Mouse (Mus musculus) intestine, embryonic 14.5 days (tissue): ENCODE results near the gene Atpif1. TPM values are rescaled to one million over a fixed set of nuclear protein-coding genes. Genes with fewer than 3 reads are reported as not detected.

Source experiments
- ATAC-seq: fragments of 200-750 bp; cut with Nextera tagmentation; replicated peaks from 2 replicates; pipeline ENCODE4 v1.8.0; 2017; ENCODE audit warnings: low read depth, moderate number of reproducible peaks, moderate TSS enrichment, moderate library complexity; ENCODE audit not compliant: low FRiP score, low TSS enrichment
- DNase-seq: peaks from one replicate; pipeline ENCODE4 v3.0.0-alpha.2; 2018; ENCODE audit warnings: low spot score
- H3K27ac ChIP-seq: fragments of 300-500 bp; sonication (generic); 2 replicates; pipeline ENCODE4 v1.5.1; 2014; ENCODE audit warnings: low read depth, mild to moderate bottlenecking, control low read depth
- H3K27me3 ChIP-seq: fragments of 300-500 bp; sonication (generic); replicated peaks from 2 replicates; pipeline ENCODE4 v1.6.1; 2014; ENCODE audit warnings: low read length, control low read depth; ENCODE audit not compliant: control insufficient read depth, insufficient read depth
- H3K36me3 ChIP-seq: fragments of 300-500 bp; sonication (generic); 2 replicates; pipeline ENCODE4 v1.6.1; 2014; ENCODE audit warnings: low read length, control low read depth; ENCODE audit not compliant: control insufficient read depth, insufficient read depth
- H3K4me1 ChIP-seq: fragments of 300-500 bp; sonication (generic); replicated peaks from 2 replicates; pipeline ENCODE4 v1.6.1; 2014; ENCODE audit warnings: low read length, control low read depth, mixed read lengths; ENCODE audit not compliant: control insufficient read depth, insufficient read depth
- H3K4me2 ChIP-seq: fragments of 300-500 bp; sonication (generic); 2 replicates; pipeline ENCODE4 v1.6.1; 2014; ENCODE audit warnings: low read length
- H3K4me3 ChIP-seq: fragments of 300-500 bp; sonication (generic); 2 replicates; pipeline ENCODE4 v1.5.1; 2014; ENCODE audit warnings: low read depth, low read length, control low read depth, mixed read lengths
- H3K9ac ChIP-seq: fragments of 300-500 bp; sonication (generic); 2 replicates; pipeline ENCODE4 v1.6.1; 2014; ENCODE audit warnings: mild to moderate bottlenecking, low read length
- H3K9me3 ChIP-seq: fragments of 300-500 bp; sonication (generic); 2 replicates; pipeline ENCODE4 v1.6.1; 2016; ENCODE audit warnings: low read length, control low read depth; ENCODE audit not compliant: control insufficient read depth
- WGBS: fragments of 180-500 bp; shearing (Covaris S2); extraction: QIAGEN DNeasy Blood & Tissue Kit; methylation state at CpG from one replicate; pipeline ENCODE4 v1.1.7; 2014; 5-methylcytosine and 5-hydroxymethylcytosine counted together
- polyA plus RNA-seq: library from polyadenylated mRNA; unstranded; fragments of >200 nt; fragmentation: Nextera tagmentation; extraction: Ambion mirVana; gene quantifications from 2 replicates; pipeline ENCODE4 v1.2.1, GENCODE M21; 2014

The Atpif1 gene
- polyA plus RNA-seq, 1 experiment from 2014 or later, result 1,370 TPM

GRCm38 (mm10) chr4:132518066-132518465 lies 15.4 kb downstream of the Atpif1 start:
- WGBS, result 65% methylated on average over 8 of the region's 8 CpGs
- ATAC-seq, result no peak; the same call in 1 of the 2 replicates
- Histone ChIP-seq H3K9me3 (no peaks in the 10 kb centered on the region), H3K9ac (no peak overlapping the region), H3K4me3 (no peak overlapping the region), H3K4me2 (no peak overlapping the region), H3K27me3 (no peaks in the 10 kb centered on the region), H3K27ac (peak overlapping the region; percentile 40; the same call in 1 of the 2 replicates), H3K4me1 (no peaks in the 10 kb centered on the region; the same call in 1 of the 2 replicates), H3K36me3 (no peaks in the 10 kb centered on the region)
- no peak for DNase-seq

- H3K36me3 ChIP-seq, result no peaks in the 10 kb centered on the region
- peak overlapping the region; percentile 42 for H3K4me3 ChIP-seq
- WGBS, result 19% methylated on average over 22 of the region's 22 CpGs
- H3K9me3 ChIP-seq, result no peaks in the 10 kb centered on the region
- peak overlapping the region; percentile 49 for H3K9ac ChIP-seq
- no peaks in the 10 kb centered on the region for H3K27me3 ChIP-seq
- H3K4me1 ChIP-seq, result no peaks in the 10 kb centered on the region; the same call in 1 of the 2 replicates
- peak overlapping the region; percentile 97 for H3K4me2 ChIP-seq
- DNase-seq, result peak; percentile 82
- ATAC-seq, result peak; percentile 90
- peak overlapping the region; percentile 73 for H3K27ac ChIP-seq
These were observed 17.9 kb downstream of the Atpif1 start for GRCm38 (mm10) chr4:132515369-132516155.

- ATAC-seq (no peak), DNase-seq (peak; percentile 96)
- H3K4me3 ChIP-seq, result peak overlapping the region; percentile 42
- H3K9ac ChIP-seq, result peak overlapping the region; percentile 49
- no peaks in the 10 kb centered on the region; the same call in 1 of the 2 replicates for H3K4me1 ChIP-seq
- peak overlapping the region; percentile 73 for H3K27ac ChIP-seq
- WGBS, result 3% methylated on average over 21 of the region's 21 CpGs
- H3K27me3 ChIP-seq, result no peaks in the 10 kb centered on the region
- no peaks in the 10 kb centered on the region for H3K9me3 ChIP-seq
- H3K4me2 ChIP-seq, result peak overlapping the region; percentile 97
- H3K36me3 ChIP-seq, result no peaks in the 10 kb centered on the region
These were observed 18.8 kb downstream of the Atpif1 start for GRCm38 (mm10) chr4:132514555-132515135.

- H3K27ac ChIP-seq, result no peak overlapping the region
- H3K4me2 ChIP-seq, result peak overlapping the region; percentile 97
- H3K4me1 ChIP-seq, result peaks cover 4% of the 10 kb centered on the region
- no peak overlapping the region for H3K9ac ChIP-seq
- no peaks in the 10 kb centered on the region for H3K27me3 ChIP-seq
- DNase-seq, result no peak
- H3K9me3 ChIP-seq, result no peaks in the 10 kb centered on the region
- no peak overlapping the region for H3K4me3 ChIP-seq
- no peaks in the 10 kb centered on the region for H3K36me3 ChIP-seq
- no peak for ATAC-seq
- 35% methylated on average over 14 of the region's 14 CpGs for WGBS
These were observed 19.8 kb downstream of the Atpif1 start for GRCm38 (mm10) chr4:132513395-132514273.

- DNase-seq (no peak), ATAC-seq (no peak)
- Histone ChIP-seq H3K36me3 (no peaks in the 10 kb centered on the region), H3K27me3 (no peaks in the 10 kb centered on the region), H3K4me1 (peaks cover 6% of the 10 kb centered on the region), H3K4me2 (no peak overlapping the region), H3K4me3 (no peak overlapping the region), H3K27ac (no peak overlapping the region), H3K9ac (no peak overlapping the region), H3K9me3 (no peaks in the 10 kb centered on the region)
- 68% methylated on average over 3 of the region's 3 CpGs for WGBS
These were observed 21.4 kb downstream of the Atpif1 start for GRCm38 (mm10) chr4:132512080-132512479.

GRCm38 (mm10) chr4:132510352-132510798 lies 23.1 kb downstream of the Atpif1 start, which contains the start of gene Sesn2:
TSS of gene Sesn2 (minus strand) at chr4:132510501.
- 0% methylated on average over 32 of the region's 32 CpGs for WGBS
- Histone ChIP-seq H3K4me1 (peaks cover 6% of the 10 kb centered on the region), H3K9me3 (no peaks in the 10 kb centered on the region), H3K36me3 (no peaks in the 10 kb centered on the region), H3K9ac (peak within 1 kb of the TSS; percentile 71), H3K4me3 (peak within 1 kb of the TSS; percentile 82), H3K4me2 (peak within 1 kb of the TSS; percentile 56), H3K27ac (peak within 1 kb of the TSS; percentile 78), H3K27me3 (no peaks in the 10 kb centered on the region)
- DNase-seq, result no peak
- peak; percentile 86 for ATAC-seq

GRCm38 (mm10) chr4:132509621-132510296 lies 23.7 kb downstream of the Atpif1 start:
- peak overlapping the region; percentile 56 for H3K4me2 ChIP-seq
- peak; percentile 79 for ATAC-seq
- peak overlapping the region; percentile 82 for H3K4me3 ChIP-seq
- H3K9me3 ChIP-seq, result no peaks in the 10 kb centered on the region
- H3K9ac ChIP-seq, result peak overlapping the region; percentile 71
- peak; percentile 94 for DNase-seq
- H3K4me1 ChIP-seq, result peaks cover 6% of the 10 kb centered on the region
- H3K27me3 ChIP-seq, result no peaks in the 10 kb centered on the region
- H3K36me3 ChIP-seq, result no peaks in the 10 kb centered on the region
- H3K27ac ChIP-seq, result peak overlapping the region; percentile 78
- WGBS, result under 1% methylated on average over 51 of the region's 52 CpGs

- no peak overlapping the region for H3K4me2 ChIP-seq
- WGBS, result 51% methylated on average over 2 of the region's 2 CpGs
- no peaks in the 10 kb centered on the region for H3K27me3 ChIP-seq
- no peaks in the 10 kb centered on the region for H3K36me3 ChIP-seq
- no peak for DNase-seq
- peaks cover 6% of the 10 kb centered on the region; the same call in 1 of the 2 replicates for H3K4me1 ChIP-seq
- no peaks in the 10 kb centered on the region for H3K9me3 ChIP-seq
- 0 out of 2 replicates have a peak overlapping the region, but pooled peaks have one; percentile 1 for H3K27ac ChIP-seq
- H3K9ac ChIP-seq, result no peak overlapping the region
- ATAC-seq, result no peak
- no peak overlapping the region for H3K4me3 ChIP-seq
These were observed 26.2 kb downstream of the Atpif1 start for GRCm38 (mm10) chr4:132507210-132507609.
